Mouse (Mus musculus): ENCODE data around the gene Gm42957. TPM values are rescaled to one million over a fixed set of nuclear protein-coding genes. Genes with fewer than 3 reads are reported as not detected.

The Gm42957 gene
- 0.10 and 0.43 TPM in 2 replicates for polyA plus RNA-seq (2012; rRNA removed; ENCODE audit: low replicate concordance)

DNA sequence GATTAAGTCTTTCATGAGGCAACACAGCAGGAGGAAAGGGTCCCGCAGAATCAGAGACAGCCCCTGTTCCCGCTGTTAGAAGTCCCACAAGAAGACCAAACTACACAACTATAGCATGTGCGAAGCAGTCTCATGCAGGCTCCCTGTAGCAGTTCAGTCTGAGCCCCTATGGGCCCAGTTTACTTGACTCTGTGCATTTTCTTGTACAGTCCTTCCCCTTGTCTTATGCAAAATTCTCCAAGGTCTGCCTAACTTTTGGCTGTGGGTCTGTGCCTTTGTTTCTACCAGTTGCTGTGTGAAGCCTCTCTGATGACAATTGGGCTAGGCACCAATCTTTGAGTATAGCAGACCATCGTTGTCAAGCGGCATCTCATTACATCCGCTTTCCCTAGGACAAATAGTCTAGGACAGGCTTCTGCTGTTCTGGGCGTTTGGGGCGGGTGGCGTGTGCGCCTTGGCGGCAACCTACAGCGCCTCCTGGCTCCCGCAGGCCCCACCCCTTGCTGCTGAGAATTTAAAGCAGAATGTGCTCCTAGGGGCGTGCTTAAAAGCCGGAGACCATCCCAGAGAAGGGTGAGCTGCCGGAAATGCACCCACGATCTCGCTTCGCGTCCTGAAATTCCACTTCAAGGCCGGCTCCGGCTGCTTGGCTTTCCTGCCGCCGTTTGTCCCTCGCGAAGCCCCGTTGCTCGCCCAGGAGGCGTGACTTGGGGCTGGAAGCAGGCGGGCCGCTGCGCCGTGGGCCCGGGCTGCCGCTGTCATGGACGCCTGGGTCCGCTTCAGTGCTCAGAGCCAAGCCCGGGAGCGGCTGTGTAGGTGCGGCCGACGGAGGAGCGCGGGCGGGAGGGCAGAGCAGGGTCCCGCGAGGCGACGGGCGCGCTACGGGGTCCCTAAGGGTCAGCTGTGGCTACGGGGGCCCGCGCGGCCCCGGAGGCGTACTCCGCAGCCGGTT lies at the start of gene Gm42957, which contains the start of gene Pex11b:
Gene Gm42957, plus strand, starts transcription at position 547 of the 952 bp plus-strand sequence.
Gene Pex11b, plus strand, starts transcription at position 449 of the 952 bp plus-strand sequence.

DNA sequence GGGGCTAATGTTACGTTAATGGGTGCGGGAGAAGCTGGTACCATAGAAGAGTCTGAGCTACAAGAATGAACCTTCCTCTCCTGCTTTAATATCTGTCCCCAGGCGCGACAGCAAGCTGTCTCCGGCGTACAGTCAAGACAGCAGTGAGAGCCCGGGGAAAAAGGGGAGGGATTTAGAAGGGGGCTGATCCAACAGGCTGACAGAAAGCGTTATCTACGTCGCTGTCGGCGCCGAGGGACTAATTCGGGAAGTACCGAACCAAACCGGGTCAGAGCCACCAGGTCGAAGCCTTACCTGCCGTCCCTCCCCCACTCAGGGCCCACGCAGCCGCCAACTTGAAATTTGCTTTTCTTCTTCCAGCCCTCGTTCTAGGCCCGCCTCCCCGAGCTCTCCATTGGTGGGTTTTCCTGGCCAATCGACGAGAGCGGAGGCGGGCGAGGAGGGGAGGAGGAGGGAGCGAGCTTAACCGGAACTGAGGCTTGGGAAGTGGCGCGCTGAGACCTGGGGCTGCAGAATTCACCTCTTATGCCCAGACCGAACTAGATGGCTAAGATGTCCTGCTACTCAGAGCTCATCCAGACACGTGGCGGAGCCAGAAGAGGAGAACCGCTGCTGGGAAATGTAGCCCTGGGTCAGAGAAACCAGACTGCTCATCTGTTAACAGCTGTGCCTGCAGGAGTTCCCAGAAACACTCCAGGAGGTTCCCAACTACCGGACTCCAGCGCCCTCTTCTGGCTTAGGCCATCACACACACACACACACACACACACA lies 41.3 kb upstream of the Gm42957 start, which contains the start of gene Polr3gl:
Gene Polr3gl, minus strand, starts transcription at position 392 of the 771 bp plus-strand sequence.

GRCm38 (mm10) chr3:96596228-96596707 lies 39.0 kb upstream of the Gm42957 start, which contains the start of gene Ankrd34a:
TSS of gene Ankrd34a (plus strand) at chr3:96596636.

GRCm38 (mm10) chr3:96600639-96601250 lies 34.5 kb upstream of the Gm42957 start, which contains the start of gene Lix1l:
TSS of gene Lix1l (plus strand) at chr3:96601149.

GRCm38 (mm10) chr3:96629729-96630600 lies 5.3 kb upstream of the Gm42957 start, which contains the start of gene Rbm8a:
TSS of gene Rbm8a (plus strand) at chr3:96629933.

GRCm38 (mm10) chr3:96645018-96645649 lies 9.9 kb downstream of the Gm42957 start, which contains the start of gene Itga10:
TSS of gene Itga10 (plus strand) at chr3:96645584.

DNA sequence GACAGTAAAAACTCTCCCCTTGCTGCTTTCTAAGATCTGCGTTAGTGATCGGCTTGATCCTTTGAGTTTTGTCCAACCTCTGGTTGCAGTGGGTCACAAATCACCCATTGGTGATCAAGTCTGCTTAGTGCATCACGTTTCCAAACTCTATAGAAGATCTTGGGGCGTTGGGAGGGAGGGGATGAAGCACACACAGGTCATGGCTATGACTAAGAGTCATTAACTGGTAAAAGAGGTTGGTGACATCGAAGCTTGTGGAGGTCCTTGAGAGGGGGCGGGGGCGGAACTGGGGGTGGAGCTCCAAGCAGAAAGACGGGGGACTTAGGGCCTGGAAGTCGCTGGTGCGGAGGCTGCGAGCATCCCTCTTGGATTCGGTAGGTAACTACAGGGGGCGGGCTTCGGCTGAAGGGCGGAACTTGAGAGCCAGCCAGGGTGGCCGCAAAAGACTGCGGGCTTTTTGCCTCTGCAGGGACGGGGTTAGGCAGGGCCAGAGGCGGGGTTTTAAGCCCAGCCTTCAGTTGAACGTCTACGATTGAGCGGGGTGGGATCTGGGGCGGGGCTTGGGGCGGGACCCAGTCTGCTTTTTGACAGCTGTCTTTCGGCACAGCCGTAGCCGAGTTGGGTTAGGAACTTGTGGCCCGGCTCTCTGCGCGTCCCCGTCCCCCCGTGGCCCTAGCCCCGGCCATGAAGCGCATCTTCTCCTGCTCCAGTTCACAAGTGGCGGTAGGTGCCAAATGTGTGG lies 34.6 kb downstream of the Gm42957 start, which contains the start of gene Ankrd35:
Gene Ankrd35, plus strand, starts transcription at position 405 of the 742 bp plus-strand sequence.

DNA sequence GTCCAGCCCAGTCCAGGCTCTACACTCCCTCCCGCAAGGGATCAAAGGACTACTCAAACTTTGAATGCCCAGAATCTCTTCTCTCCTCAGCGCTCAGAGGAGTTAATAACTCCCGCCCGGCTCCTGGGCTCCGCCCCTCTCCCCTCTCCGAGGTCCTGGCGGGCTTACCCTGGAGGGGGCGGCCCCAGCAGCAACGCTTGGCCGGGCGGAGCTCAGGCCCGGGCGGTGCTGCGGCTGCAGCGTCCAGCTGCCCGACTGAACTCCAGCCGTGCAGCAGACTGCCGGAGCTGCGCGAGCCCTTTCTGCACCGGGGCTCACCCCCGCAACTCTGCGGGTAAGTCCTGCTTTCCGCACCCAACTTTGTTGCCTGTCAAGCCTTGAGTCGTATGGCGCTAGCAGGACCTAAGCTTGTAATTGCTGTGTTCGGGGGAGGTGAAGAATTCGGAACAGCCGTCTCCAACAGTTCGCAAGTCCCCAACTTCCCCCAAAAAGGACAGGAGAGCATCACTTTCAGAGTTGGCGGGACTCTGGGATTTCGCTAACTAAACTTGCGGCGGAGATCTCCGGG lies 61.0 kb downstream of the Gm42957 start, which contains the start of gene Pias3:
Gene Pias3, plus strand, starts transcription at position 187 of the 568 bp plus-strand sequence.

Other genes starting within 250 kb of the Gm42957 start
- gene BC107364, start 183.2 kb upstream of the Gm42957 start, polyA plus RNA-seq (2012; rRNA removed; ENCODE audit: low replicate concordance), result 0.29 and 0.76 TPM in 2 replicates
- gene Hfe2, start 110.3 kb upstream of the Gm42957 start, polyA plus RNA-seq (2012; rRNA removed; ENCODE audit: low replicate concordance), result 0.68 and 132 TPM in 2 replicates
- gene Txnip, start 77.5 kb upstream of the Gm42957 start, polyA plus RNA-seq (2012; rRNA removed; ENCODE audit: low replicate concordance), result 685 and 1,326 TPM in 2 replicates
- gene Gm16253, start 58.5 kb upstream of the Gm42957 start, polyA plus RNA-seq (2012; rRNA removed; ENCODE audit: low replicate concordance), result not detected in 2 replicates
- gene Polr3gl, start 41.3 kb upstream of the Gm42957 start, polyA plus RNA-seq (2012; rRNA removed; ENCODE audit: low replicate concordance), result 17.5 and 21.4 TPM in 2 replicates
- 0.49 and 0.62 TPM in 2 replicates for gene Ankrd34a, start 38.8 kb upstream of the Gm42957 start, polyA plus RNA-seq (2012; rRNA removed; ENCODE audit: low replicate concordance)
- 19.1 and 35.6 TPM in 2 replicates for gene Lix1l, start 34.3 kb upstream of the Gm42957 start, polyA plus RNA-seq (2012; rRNA removed; ENCODE audit: low replicate concordance)
- 3.5 and 7.0 TPM in 2 replicates for gene Rbm8a, start 5.5 kb upstream of the Gm42957 start, polyA plus RNA-seq (2012; rRNA removed; ENCODE audit: low replicate concordance)
- gene Pex11b, start 98 bp upstream of the Gm42957 start, polyA plus RNA-seq (2012; rRNA removed; ENCODE audit: low replicate concordance), result 28.7 and 53.0 TPM in 2 replicates
- gene Itga10, start 10.1 kb downstream of the Gm42957 start, polyA plus RNA-seq (2012; rRNA removed; ENCODE audit: low replicate concordance), result 1.2 and 3.6 TPM in 2 replicates
- gene Ankrd35, start 34.7 kb downstream of the Gm42957 start, polyA plus RNA-seq (2012; rRNA removed; ENCODE audit: low replicate concordance), result 1.3 and 2.9 TPM in 2 replicates
- gene Pias3, start 60.9 kb downstream of the Gm42957 start, polyA plus RNA-seq (2012; rRNA removed; ENCODE audit: low replicate concordance), result 48.5 and 50.7 TPM in 2 replicates
- 12.9 and 18.1 TPM in 2 replicates for gene Nudt17, start 73.1 kb downstream of the Gm42957 start, polyA plus RNA-seq (2012; rRNA removed; ENCODE audit: low replicate concordance)
- 26.8 and 36.6 TPM in 2 replicates for gene Polr3c, start 92.2 kb downstream of the Gm42957 start, polyA plus RNA-seq (2012; rRNA removed; ENCODE audit: low replicate concordance)
- 16.1 and 27.1 TPM in 2 replicates for gene Rnf115, start 92.2 kb downstream of the Gm42957 start, polyA plus RNA-seq (2012; rRNA removed; ENCODE audit: low replicate concordance)
- gene Pdzk1, start 193.8 kb downstream of the Gm42957 start, polyA plus RNA-seq (2012; rRNA removed; ENCODE audit: low replicate concordance), result 0.10 and 0.18 TPM in 2 replicates
- gene Cd160, start 193.9 kb downstream of the Gm42957 start, polyA plus RNA-seq (2012; rRNA removed; ENCODE audit: low replicate concordance), result 1.3 and 1.5 TPM in 2 replicates